Mouse (Mus musculus) midbrain, postnatal 0 days (tissue): ENCODE results near the gene Eif4g3. TPM values are rescaled to one million over a fixed set of nuclear protein-coding genes. Genes with fewer than 3 reads are reported as not detected.
A peak's percentile ranks its signal among the peaks of the same experiment; 100 is the strongest.

Experiments used
- ATAC-seq: fragments of 200-750 bp; cut with Nextera tagmentation; 2 replicates; pipeline ENCODE4 v1.8.0; 2017; ENCODE audit warnings: moderate number of reproducible peaks, mild to moderate bottlenecking, moderate TSS enrichment, moderate library complexity; ENCODE audit not compliant: low FRiP score
- DNase-seq: peaks from one replicate; pipeline ENCODE4 v3.0.0-alpha.2; 2015; ENCODE audit warnings: low spot score
- H3K27ac ChIP-seq: fragments of 300-500 bp; sonication (generic); 2 replicates; pipeline ENCODE4 v1.5.1; 2014; ENCODE audit warnings: low read depth, mild to moderate bottlenecking, low read length, mixed read lengths
- H3K27me3 ChIP-seq: fragments of 300-500 bp; sonication (generic); 2 replicates; pipeline ENCODE4 v1.6.1; 2014; ENCODE audit warnings: low read length, control low read depth, mixed read lengths; ENCODE audit not compliant: insufficient read depth
- H3K36me3 ChIP-seq: fragments of 300-500 bp; sonication (generic); 2 replicates; pipeline ENCODE4 v1.6.1; 2014; ENCODE audit warnings: low read length, control low read depth, mixed read lengths; ENCODE audit not compliant: insufficient read depth
- H3K4me1 ChIP-seq: fragments of 300-500 bp; sonication (generic); 2 replicates; pipeline ENCODE4 v1.6.1; 2014; ENCODE audit warnings: mild to moderate bottlenecking, control low read depth, antibody characterized with exemption, low read length, mixed read lengths; ENCODE audit not compliant: insufficient read depth
- H3K4me2 ChIP-seq: fragments of 300-500 bp; sonication (generic); 2 replicates; pipeline ENCODE4 v1.6.1; 2014; ENCODE audit warnings: low read depth, mild to moderate bottlenecking, low read length, mixed read lengths; ENCODE audit not compliant: poor library complexity, severe bottlenecking
- H3K4me3 ChIP-seq: fragments of 300-500 bp; sonication (generic); 2 replicates; pipeline ENCODE4 v1.5.1; 2014; ENCODE audit warnings: low read depth, mild to moderate bottlenecking, low read length, moderate library complexity
- H3K9ac ChIP-seq: fragments of 300-500 bp; sonication (generic); replicated peaks from 2 replicates; pipeline ENCODE4 v1.6.1; 2014; ENCODE audit warnings: mild to moderate bottlenecking, low read length, moderate library complexity, mixed read lengths; ENCODE audit not compliant: poor library complexity, severe bottlenecking
- H3K9me3 ChIP-seq: fragments of 300-500 bp; sonication (generic); 2 replicates; pipeline ENCODE4 v1.6.1; 2016; ENCODE audit warnings: low read length, control low read depth
- CTCF ChIP-seq: IDR thresholded peaks from 2 replicates; pipeline ENCODE4 v1.5.1; 2016; ENCODE audit warnings: antibody characterized with exemption, mild to moderate bottlenecking
- WGBS: fragments of 180-500 bp; shearing (Covaris S2); extraction: QIAGEN DNeasy Blood & Tissue Kit; methylation state at CpG from one replicate; pipeline ENCODE4 v1.1.7; 2014; 5-methylcytosine and 5-hydroxymethylcytosine counted together
- polyA plus RNA-seq: library from polyadenylated mRNA; unstranded; fragments of >200 nt; fragmentation: Nextera tagmentation; extraction: Ambion mirVana; gene quantifications from 2 replicates; pipeline ENCODE4 v1.2.1, GENCODE M21; 2015
- total RNA-seq: library from RNA; depleted of rRNA; stranded (reverse); fragments of >200 nt; gene quantifications from 2 replicates; pipeline ENCODE4 v1.2.3, GENCODE M21; 2014

The Eif4g3 gene
- total and polyA plus RNA-seq, 2 experiments from 2014 or later, result 42.4 to 92.2 TPM

DNA sequence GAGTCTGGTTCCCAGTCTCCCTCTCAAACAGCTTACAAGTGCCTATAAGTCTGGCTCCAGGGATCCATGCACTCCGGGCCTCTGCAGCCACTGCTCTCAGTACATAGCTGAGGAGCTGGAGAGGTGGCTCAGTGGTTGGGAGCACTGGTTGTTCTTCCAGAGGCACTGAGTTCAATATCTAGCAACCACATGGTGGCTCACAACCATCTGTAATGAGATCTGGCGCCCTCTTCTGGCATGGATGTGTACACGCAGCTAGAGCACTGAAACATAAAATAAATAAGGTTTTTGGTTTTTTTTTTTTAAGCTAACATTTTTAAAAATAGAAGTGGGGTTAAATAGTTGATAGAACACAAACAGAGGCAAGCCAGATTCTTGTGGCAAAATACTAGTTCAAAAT, 161.2 kb downstream of the Eif4g3 start:
- Histone ChIP-seq H3K9me3 (no peaks in the 10 kb centered on the region), H3K9ac (no peak overlapping the region), H3K36me3 (peaks cover 38% of the 10 kb centered on the region), H3K27ac (no peak overlapping the region), H3K4me3 (no peak overlapping the region), H3K4me1 (no peaks in the 10 kb centered on the region), H3K27me3 (no peaks in the 10 kb centered on the region), H3K4me2 (no peak overlapping the region)
- WGBS, result 53% methylated on average over 3 of the region's 3 CpGs
- DNase-seq (peak; percentile 28), ATAC-seq (no peak)
- TF ChIP-seq CTCF, result peak; percentile 75

DNA sequence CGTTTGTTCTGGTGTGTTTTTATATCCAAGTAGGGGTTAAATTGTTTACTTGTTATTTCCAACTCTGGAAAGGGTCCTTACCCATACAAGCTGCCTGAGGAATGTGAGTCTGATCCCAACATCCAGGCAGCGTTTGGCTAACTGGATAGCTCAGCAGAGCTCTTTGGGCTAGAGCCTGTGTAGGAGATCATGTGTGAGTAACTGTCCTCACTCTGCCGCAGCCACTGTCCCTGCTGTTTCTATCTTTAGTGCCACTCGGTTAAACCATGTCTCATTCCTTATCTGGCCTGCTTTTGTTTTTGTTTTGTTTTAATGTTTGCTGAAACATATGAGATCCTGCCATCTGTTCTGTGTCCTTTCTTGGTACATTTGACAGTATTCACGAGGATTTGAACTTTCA, 168.1 kb downstream of the Eif4g3 start:
- no peak for TF ChIP-seq CTCF
- H3K27me3 ChIP-seq, result no peaks in the 10 kb centered on the region
- no peaks in the 10 kb centered on the region for H3K9me3 ChIP-seq
- no peak overlapping the region for H3K4me3 ChIP-seq
- no peaks in the 10 kb centered on the region for H3K4me1 ChIP-seq
- no peak overlapping the region for H3K27ac ChIP-seq
- H3K9ac ChIP-seq, result no peak overlapping the region
- no peak overlapping the region for H3K4me2 ChIP-seq
- WGBS, result 82% methylated on average over 5 of the region's 5 CpGs
- H3K36me3 ChIP-seq, result peaks cover 40% of the 10 kb centered on the region
- DNase-seq (no peak), ATAC-seq (no peak)

DNA sequence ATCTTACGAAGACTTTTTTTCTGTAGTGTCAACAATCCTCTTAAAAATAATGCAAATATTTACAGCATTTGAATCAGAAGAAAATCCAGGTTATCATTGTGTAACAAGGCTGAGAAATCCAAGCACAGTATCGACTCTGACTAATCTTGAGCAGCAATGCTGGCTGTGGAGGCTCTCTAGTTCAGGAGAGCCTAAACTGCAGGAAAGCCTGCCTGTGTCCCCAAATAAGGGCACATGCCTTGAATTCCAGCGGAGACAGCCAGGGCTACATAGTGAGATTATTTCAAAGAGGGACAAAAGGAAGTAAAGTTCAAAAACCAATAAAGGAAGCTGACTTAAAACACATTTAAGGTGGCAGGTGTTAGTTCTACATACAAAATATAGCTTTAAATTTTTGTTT, 168.7 kb downstream of the Eif4g3 start:
- Histone ChIP-seq H3K4me2 (no peak overlapping the region), H3K36me3 (peaks cover 44% of the 10 kb centered on the region), H3K9ac (no peak overlapping the region), H3K4me1 (no peaks in the 10 kb centered on the region), H3K27me3 (no peaks in the 10 kb centered on the region), H3K9me3 (no peaks in the 10 kb centered on the region), H3K4me3 (no peak overlapping the region), H3K27ac (no peak overlapping the region)
- no peak for TF ChIP-seq CTCF
- 80% methylated on average over 3 of the region's 3 CpGs for WGBS
- ATAC-seq (no peak), DNase-seq (no peak)

DNA sequence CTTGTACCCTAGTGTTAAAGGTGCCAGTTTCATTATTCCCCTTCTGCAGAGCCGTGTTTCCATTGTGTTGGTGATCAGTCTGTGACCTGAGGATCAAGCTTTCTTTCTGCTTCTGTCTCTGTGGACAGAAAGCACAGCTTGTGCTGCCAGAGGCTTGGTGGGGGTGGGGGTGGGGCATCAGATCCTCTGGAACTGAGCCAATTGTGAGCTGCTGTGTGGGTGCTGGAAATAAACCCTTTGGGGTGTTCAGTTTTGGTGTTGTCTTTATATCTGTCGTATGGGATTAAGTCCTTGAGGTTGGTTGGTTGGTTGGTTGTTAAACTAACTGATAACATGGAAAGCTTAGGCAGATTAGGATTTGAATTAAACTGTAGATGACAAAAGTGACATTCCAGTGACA, 171.0 kb downstream of the Eif4g3 start:
- Histone ChIP-seq H3K4me1 (no peaks in the 10 kb centered on the region), H3K9ac (no peak overlapping the region), H3K4me2 (no peak overlapping the region), H3K27ac (peak overlapping the region; percentile 18; the same call in 1 of the 2 replicates), H3K9me3 (no peaks in the 10 kb centered on the region), H3K27me3 (no peaks in the 10 kb centered on the region), H3K36me3 (peaks cover 41% of the 10 kb centered on the region), H3K4me3 (no peak overlapping the region)
- ATAC-seq, result no peak
- no peak for DNase-seq
- 6% methylated on average over 2 of the region's 2 CpGs for WGBS
- TF ChIP-seq CTCF, result no peak

DNA sequence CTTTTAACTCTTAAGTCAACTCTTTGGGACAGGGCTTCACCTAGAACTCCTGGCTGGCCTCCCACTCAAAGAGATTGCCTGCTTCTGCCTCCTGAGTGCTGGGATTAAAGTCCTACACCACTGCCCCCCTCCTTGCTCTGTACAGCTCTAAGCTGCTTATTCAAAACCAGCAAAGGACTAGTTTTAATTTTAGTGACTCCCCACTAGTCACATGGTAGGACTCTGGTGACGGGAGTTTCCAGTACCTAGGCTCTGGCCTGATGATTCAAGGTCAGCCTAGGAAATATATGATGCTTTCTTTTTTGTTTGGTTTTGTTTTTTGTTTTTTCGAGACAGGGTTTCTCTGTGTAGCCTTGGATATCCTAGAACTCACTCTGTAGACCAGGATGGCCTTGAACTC, 172.0 kb downstream of the Eif4g3 start:
- H3K36me3 ChIP-seq, result peaks cover 44% of the 10 kb centered on the region
- no peaks in the 10 kb centered on the region for H3K4me1 ChIP-seq
- H3K27ac ChIP-seq, result 0 out of 2 replicates have a peak overlapping the region, but pooled peaks have one; percentile 18
- H3K27me3 ChIP-seq, result no peaks in the 10 kb centered on the region
- no peak overlapping the region for H3K9ac ChIP-seq
- no peak overlapping the region for H3K4me2 ChIP-seq
- DNase-seq, result no peak
- H3K9me3 ChIP-seq, result no peaks in the 10 kb centered on the region
- no peak for ATAC-seq
- WGBS, result 86% methylated on average over 2 of the region's 2 CpGs
- no peak for TF ChIP-seq CTCF
- H3K4me3 ChIP-seq, result no peak overlapping the region

DNA sequence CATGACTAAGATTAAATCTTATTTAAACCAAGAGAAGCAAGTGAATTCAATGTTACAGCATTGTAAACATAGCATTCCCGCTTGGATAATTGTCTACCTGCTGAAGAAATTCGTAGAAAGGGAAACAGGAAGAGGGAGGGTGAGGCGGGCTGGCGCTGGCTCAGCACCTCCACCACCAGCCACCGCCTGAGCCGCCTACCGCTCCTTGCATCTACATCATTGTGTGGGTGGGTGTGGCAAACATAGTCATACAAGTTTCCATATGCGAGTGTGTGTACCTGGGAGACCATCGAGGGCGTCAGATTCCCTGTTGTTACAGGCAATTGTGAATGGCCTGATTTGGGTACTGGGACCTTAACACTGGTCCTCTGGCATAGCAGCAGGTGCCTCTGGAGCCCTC, 173.7 kb downstream of the Eif4g3 start:
- H3K4me2 ChIP-seq, result no peak overlapping the region
- no peak for ATAC-seq
- H3K4me1 ChIP-seq, result no peaks in the 10 kb centered on the region
- no peak overlapping the region for H3K9ac ChIP-seq
- H3K27me3 ChIP-seq, result no peaks in the 10 kb centered on the region
- peaks cover 55% of the 10 kb centered on the region for H3K36me3 ChIP-seq
- H3K4me3 ChIP-seq, result no peak overlapping the region
- no peaks in the 10 kb centered on the region for H3K9me3 ChIP-seq
- no peak overlapping the region for H3K27ac ChIP-seq
- TF ChIP-seq CTCF, result no peak
- 92% methylated on average over 10 of the region's 10 CpGs for WGBS
- no peak for DNase-seq

DNA sequence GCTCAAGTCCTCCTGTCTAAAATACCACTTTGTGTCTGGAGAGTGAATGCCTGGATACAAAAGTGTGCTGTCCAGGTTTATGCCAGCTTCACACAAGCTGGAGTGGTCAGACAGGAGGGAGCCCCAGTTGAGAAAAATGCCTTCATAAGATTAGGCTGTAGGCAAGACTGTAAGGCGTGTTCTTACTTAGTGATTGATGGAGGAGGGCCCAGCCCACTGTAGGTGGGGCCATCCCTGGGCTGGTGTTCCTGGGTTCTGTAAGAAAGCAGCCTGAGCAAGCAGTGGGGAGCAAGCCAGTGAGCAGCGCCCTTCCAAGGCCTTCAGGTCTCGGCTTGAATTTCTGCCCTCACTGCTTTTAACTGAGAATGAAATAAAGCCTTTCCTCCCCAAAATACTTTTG, 175.3 kb downstream of the Eif4g3 start:
- Histone ChIP-seq H3K27ac (no peak overlapping the region), H3K27me3 (no peaks in the 10 kb centered on the region), H3K4me3 (no peak overlapping the region), H3K4me1 (no peaks in the 10 kb centered on the region), H3K36me3 (peaks cover 64% of the 10 kb centered on the region), H3K9ac (no peak overlapping the region), H3K4me2 (no peak overlapping the region), H3K9me3 (no peaks in the 10 kb centered on the region)
- TF ChIP-seq CTCF, result no peak
- DNase-seq (no peak), ATAC-seq (no peak)
- WGBS, result 82% methylated on average over 3 of the region's 3 CpGs
